Mouse (Mus musculus): ENCODE data around the gene Inhbb. TPM values are rescaled to one million over a fixed set of nuclear protein-coding genes. Genes with fewer than 3 reads are reported as not detected.

Inhbb gene
- total and polyA plus RNA-seq, 2 experiments from 2014 or later = 0.36 to 1.7 TPM

DNA sequence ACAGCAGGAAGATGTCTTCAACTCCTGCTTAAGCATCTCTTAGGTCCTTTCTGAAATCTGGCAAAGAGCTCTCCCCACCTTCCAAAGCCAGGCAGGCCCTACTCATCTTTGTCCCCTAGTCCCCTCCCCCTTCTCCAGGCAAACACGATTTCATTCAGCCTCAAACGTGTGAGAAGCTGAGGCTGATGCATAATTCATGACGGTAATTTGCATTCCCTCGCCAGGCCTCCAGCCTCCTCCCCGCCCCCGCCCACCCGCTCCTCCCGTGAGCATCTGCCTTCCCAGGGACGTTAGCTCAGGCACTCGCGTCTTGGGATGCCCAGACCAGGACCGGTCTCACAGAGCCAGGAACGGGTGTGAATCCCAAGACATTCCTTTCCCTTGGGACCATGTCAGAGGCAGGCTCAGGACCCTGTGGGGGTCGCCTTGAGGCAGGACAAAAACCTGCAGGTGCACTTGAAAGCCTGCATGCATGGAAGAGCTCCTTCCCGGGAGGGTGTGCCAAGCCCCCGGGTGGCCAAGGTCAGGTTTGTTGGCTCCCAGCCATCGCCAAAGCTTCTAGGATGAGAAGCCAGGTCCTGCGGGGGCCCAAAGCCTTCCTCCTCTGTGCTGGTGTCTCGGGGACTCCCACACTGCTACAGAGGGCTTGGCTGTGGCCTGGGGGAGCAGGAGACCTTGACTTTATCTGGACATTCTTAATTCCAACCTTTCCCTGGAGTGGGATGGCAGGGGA lies 33.2 kb downstream of the Inhbb start:
- H3K4me3 ChIP-seq (ENCODE audit: low read depth, low read length) = no peak overlapping the region
- ATAC-seq (ENCODE audit: insufficient read depth, low read depth) (no peak), DNase-seq (ENCODE audit: low spot score) (no peak)
- no peak overlapping the region for H3K4me2 ChIP-seq (ENCODE audit: low read depth, low read length)
- 9% methylated on average over 19 of the region's 19 CpGs for WGBS
- H3K9ac ChIP-seq (replicated peaks; ENCODE audit: low read depth, low read length) = no peak overlapping the region
- no peak overlapping the region for H3K27ac ChIP-seq (ENCODE audit: low read depth)
- H3K27me3 ChIP-seq (ENCODE audit: control insufficient read depth, insufficient read depth, low read length) = no peaks in the 10 kb centered on the region
- peaks cover 26% of the 10 kb centered on the region for H3K4me1 ChIP-seq (ENCODE audit: control insufficient read depth, insufficient read depth)
- no peaks in the 10 kb centered on the region for H3K36me3 ChIP-seq (replicated peaks; ENCODE audit: control insufficient read depth, insufficient read depth, low read length)
- H3K9me3 ChIP-seq (replicated peaks; ENCODE audit: control insufficient read depth, low read length) = no peaks in the 10 kb centered on the region
- TF ChIP-seq CTCF (IDR thresholded peaks at IDR 0.05; ENCODE audit: low read depth) = no peak

DNA sequence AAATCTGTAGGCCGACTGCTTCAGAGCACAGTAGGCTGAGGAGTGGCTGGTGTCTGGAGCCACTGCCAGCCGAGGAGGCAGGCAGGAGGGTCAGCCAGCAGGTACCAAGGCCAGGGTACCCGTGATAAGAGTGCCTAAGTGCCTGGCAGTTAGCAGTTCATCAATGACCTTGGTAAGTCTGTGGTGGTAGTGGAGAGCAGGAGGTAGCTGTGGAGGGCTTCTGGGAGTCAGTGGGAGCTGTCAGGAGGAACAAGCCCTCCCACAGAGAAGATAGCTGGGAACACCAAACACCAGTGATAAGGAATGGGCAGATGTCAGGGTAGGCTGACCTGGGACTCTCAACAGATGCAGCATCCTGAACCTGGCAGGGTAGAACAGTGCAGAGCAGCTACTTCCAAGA lies 35.7 kb downstream of the Inhbb start:
- Histone ChIP-seq H3K4me1 (ENCODE audit: control insufficient read depth, insufficient read depth) (peaks cover 20% of the 10 kb centered on the region), H3K27ac (ENCODE audit: low read depth) (no peak overlapping the region), H3K4me2 (ENCODE audit: low read depth, low read length) (no peak overlapping the region), H3K9ac (replicated peaks; ENCODE audit: low read depth, low read length) (no peak overlapping the region), H3K9me3 (replicated peaks; ENCODE audit: control insufficient read depth, low read length) (no peaks in the 10 kb centered on the region), H3K36me3 (replicated peaks; ENCODE audit: control insufficient read depth, insufficient read depth, low read length) (no peaks in the 10 kb centered on the region), H3K27me3 (ENCODE audit: control insufficient read depth, insufficient read depth, low read length) (no peaks in the 10 kb centered on the region), H3K4me3 (ENCODE audit: low read depth, low read length) (no peak overlapping the region)
- TF ChIP-seq EP300 (IDR thresholded peaks at IDR 0.05; ENCODE audit: low read depth) = no peak
- TF ChIP-seq CTCF (IDR thresholded peaks at IDR 0.05; ENCODE audit: low read depth) = no peak
- 42% methylated on average over 3 of the region's 3 CpGs for WGBS
- DNase-seq (ENCODE audit: low spot score) = no peak
- no peak for ATAC-seq (ENCODE audit: insufficient read depth, low read depth)

DNA sequence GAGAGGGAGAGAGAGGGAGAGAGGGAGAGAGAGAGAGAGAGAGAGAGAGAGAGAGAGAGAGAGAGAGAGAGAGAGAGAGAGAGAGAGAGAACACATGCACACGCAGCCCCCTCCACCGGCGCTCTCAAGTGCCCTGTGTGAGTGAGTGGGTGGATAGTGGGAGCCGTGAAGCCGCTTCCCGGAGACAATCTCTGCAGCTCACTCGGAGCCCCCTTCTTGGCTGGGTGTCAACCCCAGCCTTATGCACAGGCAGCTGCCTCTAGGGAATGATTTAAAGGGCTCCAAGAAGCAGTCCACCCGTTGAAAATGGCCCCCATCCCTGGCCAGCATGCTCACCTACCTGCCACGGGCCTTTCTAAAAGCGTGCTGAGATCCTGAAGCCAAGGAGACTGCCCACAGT lies 38.1 kb downstream of the Inhbb start:
- no peak for DNase-seq (ENCODE audit: low spot score)
- TF ChIP-seq CTCF (IDR thresholded peaks at IDR 0.05; ENCODE audit: low read depth) (no peak), EP300 (IDR thresholded peaks at IDR 0.05; ENCODE audit: low read depth) (no peak)
- Histone ChIP-seq H3K36me3 (replicated peaks; ENCODE audit: control insufficient read depth, insufficient read depth, low read length) (no peaks in the 10 kb centered on the region), H3K27ac (ENCODE audit: low read depth) (no peak overlapping the region), H3K4me3 (ENCODE audit: low read depth, low read length) (no peak overlapping the region), H3K27me3 (ENCODE audit: control insufficient read depth, insufficient read depth, low read length) (no peaks in the 10 kb centered on the region), H3K4me2 (ENCODE audit: low read depth, low read length) (no peak overlapping the region), H3K9me3 (replicated peaks; ENCODE audit: control insufficient read depth, low read length) (no peaks in the 10 kb centered on the region), H3K4me1 (ENCODE audit: control insufficient read depth, insufficient read depth) (peaks cover 3% of the 10 kb centered on the region), H3K9ac (replicated peaks; ENCODE audit: low read depth, low read length) (no peak overlapping the region)
- WGBS = 36% methylated on average over 10 of the region's 10 CpGs
- no peak for ATAC-seq (ENCODE audit: insufficient read depth, low read depth)

GRCm38 (mm10) chr1:119380609-119381008 lies 41.4 kb downstream of the Inhbb start:
- Histone ChIP-seq H3K9ac (replicated peaks; ENCODE audit: low read depth, low read length) (no peak overlapping the region), H3K27me3 (ENCODE audit: control insufficient read depth, insufficient read depth, low read length) (no peaks in the 10 kb centered on the region), H3K36me3 (replicated peaks; ENCODE audit: control insufficient read depth, insufficient read depth, low read length) (no peaks in the 10 kb centered on the region), H3K27ac (ENCODE audit: low read depth) (no peak overlapping the region), H3K4me3 (ENCODE audit: low read depth, low read length) (no peak overlapping the region), H3K4me2 (ENCODE audit: low read depth, low read length) (no peak overlapping the region), H3K9me3 (replicated peaks; ENCODE audit: control insufficient read depth, low read length) (no peaks in the 10 kb centered on the region), H3K4me1 (ENCODE audit: control insufficient read depth, insufficient read depth) (no peaks in the 10 kb centered on the region)
- 73% methylated on average over 4 of the region's 4 CpGs for WGBS
- DNase-seq (ENCODE audit: low spot score) = no peak
- ATAC-seq (ENCODE audit: insufficient read depth, low read depth) = no peak
- TF ChIP-seq EP300 (IDR thresholded peaks at IDR 0.05; ENCODE audit: low read depth) = no peak
- no peak for TF ChIP-seq CTCF (IDR thresholded peaks at IDR 0.05; ENCODE audit: low read depth)

DNA sequence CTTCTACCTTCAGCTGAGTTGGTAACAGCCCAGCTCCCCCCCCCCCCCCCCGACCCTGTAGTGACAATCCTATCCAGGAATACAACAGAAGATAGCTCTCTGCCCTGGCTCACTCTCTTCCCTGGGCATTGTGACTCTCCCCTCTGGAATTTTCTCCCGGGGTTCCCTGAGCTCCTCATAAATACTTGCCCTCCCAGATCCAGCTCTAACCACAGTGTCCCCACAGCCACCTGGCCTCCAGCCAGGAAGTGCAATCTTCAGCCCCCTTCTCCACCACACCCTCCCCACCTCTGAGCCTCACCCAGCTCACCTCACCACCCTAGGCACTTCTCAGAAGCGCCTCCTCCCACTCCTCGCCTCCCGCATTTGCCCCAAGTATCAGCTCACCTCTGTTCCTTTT lies 46.7 kb downstream of the Inhbb start:
- WGBS = 61% methylated on average over 5 of the region's 5 CpGs
- H3K9ac ChIP-seq (replicated peaks; ENCODE audit: low read depth, low read length) = no peak overlapping the region
- no peak overlapping the region for H3K27ac ChIP-seq (ENCODE audit: low read depth)

GRCm38 (mm10) chr1:119367546-119367945 lies 54.5 kb downstream of the Inhbb start:
- no peaks in the 10 kb centered on the region for H3K9me3 ChIP-seq (replicated peaks; ENCODE audit: control insufficient read depth, low read length)
- H3K36me3 ChIP-seq (replicated peaks; ENCODE audit: control insufficient read depth, insufficient read depth, low read length) = no peaks in the 10 kb centered on the region
- H3K4me2 ChIP-seq (ENCODE audit: low read depth, low read length) = no peak overlapping the region
- H3K27me3 ChIP-seq (ENCODE audit: control insufficient read depth, insufficient read depth, low read length) = no peaks in the 10 kb centered on the region
- no peak for DNase-seq (ENCODE audit: low spot score)
- H3K4me3 ChIP-seq (ENCODE audit: low read depth, low read length) = no peak overlapping the region
- H3K4me1 ChIP-seq (ENCODE audit: control insufficient read depth, insufficient read depth) = no peaks in the 10 kb centered on the region
- H3K27ac ChIP-seq (ENCODE audit: low read depth) = no peak overlapping the region
- no peak for ATAC-seq (ENCODE audit: insufficient read depth, low read depth)
- WGBS = 80% methylated on average over 12 of the region's 12 CpGs
- no peak overlapping the region for H3K9ac ChIP-seq (replicated peaks; ENCODE audit: low read depth, low read length)
- TF ChIP-seq EP300 (IDR thresholded peaks at IDR 0.05; ENCODE audit: low read depth) = no peak
- no peak for TF ChIP-seq CTCF (IDR thresholded peaks at IDR 0.05; ENCODE audit: low read depth)

More for the DNA sequence above, 46.7 kb downstream of the Inhbb start:
- H3K36me3 ChIP-seq (replicated peaks; ENCODE audit: control insufficient read depth, insufficient read depth, low read length) = no peaks in the 10 kb centered on the region
- H3K4me2 ChIP-seq (ENCODE audit: low read depth, low read length) = no peak overlapping the region
- H3K27me3 ChIP-seq (ENCODE audit: control insufficient read depth, insufficient read depth, low read length) = no peaks in the 10 kb centered on the region
- no peak overlapping the region for H3K4me3 ChIP-seq (ENCODE audit: low read depth, low read length)
- no peak for TF ChIP-seq CTCF (IDR thresholded peaks at IDR 0.05; ENCODE audit: low read depth)
- TF ChIP-seq EP300 (IDR thresholded peaks at IDR 0.05; ENCODE audit: low read depth) = no peak
- H3K4me1 ChIP-seq (ENCODE audit: control insufficient read depth, insufficient read depth) = no peaks in the 10 kb centered on the region
- no peak for ATAC-seq (ENCODE audit: insufficient read depth, low read depth)
- no peaks in the 10 kb centered on the region for H3K9me3 ChIP-seq (replicated peaks; ENCODE audit: control insufficient read depth, low read length)
- DNase-seq (ENCODE audit: low spot score) = no peak

Data from heart, postnatal 0 days (tissue).